In the genomic region with DNA sequence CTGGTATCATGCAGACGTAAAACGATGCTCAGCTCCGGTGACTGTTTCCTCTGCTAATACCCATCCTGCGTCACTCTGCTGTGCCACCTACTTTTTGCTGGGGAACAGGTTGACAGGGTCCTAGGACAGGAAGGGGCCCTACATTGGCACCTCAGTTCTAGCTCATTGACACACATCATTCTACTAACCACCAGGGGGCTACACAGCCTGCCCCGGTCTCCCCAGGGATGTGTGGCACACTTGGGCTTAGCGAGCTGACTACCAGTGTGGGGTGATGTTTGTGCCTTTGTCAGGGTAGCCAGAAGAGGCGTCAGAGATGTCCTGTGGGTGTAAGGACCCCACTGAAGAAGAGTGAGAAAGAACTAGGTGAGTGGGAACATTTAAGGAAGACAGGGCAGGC, we compare ENCODE assay signal across 13 mouse cellular contexts. TPM values are rescaled to one million over a fixed set of nuclear protein-coding genes. Genes with fewer than 3 reads are reported as not detected.
DNase-seq lines count a peak whose midpoint lies in the region; ATAC-seq and TF ChIP-seq lines count a peak whose summit lies in the region.
"Had no signal": no experiment of that assay in that cellular context is flagged by ENCODE, and none has a peak within 500 bp of the region (broad histone marks: within the 10 kb centered on the region; RNA-seq: fewer than 3 reads in every experiment).

No protein-coding gene starts in this region.

- no peak overlapping the region for H3K4me2 ChIP-seq in heart, embryonic 12.5 days
- H3K4me2 ChIP-seq in midbrain, embryonic 16.5 days (ENCODE audit: low read length) = no peak overlapping the region

- H3K27ac ChIP-seq in heart, adult 2 months = no peak overlapping the region
- no peak overlapping the region for H3K27ac ChIP-seq in heart, embryonic 12.5 days (ENCODE audit: poor library complexity, severe bottlenecking)
- H3K27ac ChIP-seq in midbrain, embryonic 16.5 days (ENCODE audit: low read length) = no peak overlapping the region
- H3K27ac ChIP-seq: midbrain, embryonic 10.5 days had no signal

- H3K27me3 ChIP-seq in heart, adult 2 months (ENCODE audit: control insufficient read depth, insufficient read depth, low read length) = no peaks in the 10 kb centered on the region
- peaks cover 37% of the 10 kb centered on the region for H3K27me3 ChIP-seq in heart, embryonic 12.5 days (replicated peaks)
- peaks cover 73% of the 10 kb centered on the region for H3K27me3 ChIP-seq in megakaryocyte, embryonic 14.5 days (replicated peaks)
- H3K27me3 ChIP-seq in E14TG2a.4 (ENCODE audit: insufficient read depth, low read length) = peaks cover 14% of the 10 kb centered on the region; the same call in 1 of the 2 replicates
- H3K27me3 ChIP-seq in midbrain, embryonic 16.5 days (ENCODE audit: control insufficient read depth, insufficient read depth, low read depth, low read length) = no peaks in the 10 kb centered on the region

- 80% methylated on average over 7 of the region's 7 CpGs for WGBS in heart, adult 2 months
- WGBS in heart, embryonic 12.5 days = 70% methylated on average over 7 of the region's 7 CpGs
- 74% methylated on average over 7 of the region's 7 CpGs for WGBS in midbrain, embryonic 16.5 days

- H3K79me2 ChIP-seq in heart, adult 2 months (replicated peaks; ENCODE audit: control insufficient read depth, insufficient read depth, low read length) = no peaks in the 10 kb centered on the region

- no peak for TF ChIP-seq POLR2A in heart, adult 2 months (IDR thresholded peaks at IDR 0.05; ENCODE audit: insufficient read depth, low read depth, low read length)

- TF ChIP-seq CTCF in heart, adult 2 months (IDR thresholded peaks at IDR 0.05) = 0 out of 2 replicates have a peak, but pooled peaks have one; percentile 7
- TF ChIP-seq CTCF in E14TG2a.4 (conservative IDR thresholded peaks at IDR 0.05; ENCODE audit: low read length) = peak; percentile 33

- TF ChIP-seq EP300 in heart, adult 2 months (IDR thresholded peaks at IDR 0.05; ENCODE audit: insufficient read depth, low read depth, low read length) = no peak

- H3K9me3 ChIP-seq in heart, embryonic 12.5 days (replicated peaks) = no peaks in the 10 kb centered on the region
- no peaks in the 10 kb centered on the region for H3K9me3 ChIP-seq in megakaryocyte, embryonic 14.5 days
- no peaks in the 10 kb centered on the region for H3K9me3 ChIP-seq in E14TG2a.4 (ENCODE audit: low read length)
- H3K9me3 ChIP-seq in midbrain, embryonic 16.5 days (replicated peaks; ENCODE audit: control insufficient read depth, low read length, poor library complexity, severe bottlenecking) = no peaks in the 10 kb centered on the region
- H3K9me3 ChIP-seq: midbrain, embryonic 10.5 days had no signal

- H3K4me3 ChIP-seq in heart, adult 2 months = no peak overlapping the region
- H3K4me3 ChIP-seq in heart, embryonic 12.5 days = no peak overlapping the region
- H3K4me3 ChIP-seq in megakaryocyte, embryonic 14.5 days (replicated peaks) = peak overlapping the region; percentile 5
- H3K4me3 ChIP-seq in E14TG2a.4 (replicated peaks; ENCODE audit: low read length) = peak overlapping the region; percentile 82; the same call in 1 of the 2 replicates
- H3K4me3 ChIP-seq in midbrain, embryonic 16.5 days (ENCODE audit: low read depth, low read length) = no peak overlapping the region
- H3K4me3 ChIP-seq: midbrain, embryonic 10.5 days had no signal

- DNase-seq in heart, adult 2 months = no peak
- DNase-seq: embryo, embryonic 11 days; gastrocnemius, postnatal 14 days; heart, postnatal 36 days; kidney, adult 2 months had no signal

- no peaks in the 10 kb centered on the region for H3K36me3 ChIP-seq in heart, adult 2 months (ENCODE audit: control insufficient read depth, insufficient read depth, low read length)
- no peaks in the 10 kb centered on the region for H3K36me3 ChIP-seq in heart, embryonic 12.5 days
- no peaks in the 10 kb centered on the region for H3K36me3 ChIP-seq in megakaryocyte, embryonic 14.5 days (replicated peaks; ENCODE audit: low read length)
- no peaks in the 10 kb centered on the region for H3K36me3 ChIP-seq in E14TG2a.4 (ENCODE audit: insufficient read depth, low read length)
- no peaks in the 10 kb centered on the region for H3K36me3 ChIP-seq in midbrain, embryonic 16.5 days (ENCODE audit: control insufficient read depth, insufficient read depth, low read length)
- H3K36me3 ChIP-seq: midbrain, embryonic 10.5 days had no signal

- no peak overlapping the region for H3K9ac ChIP-seq in heart, adult 2 months (ENCODE audit: low read depth, low read length)
- H3K9ac ChIP-seq in heart, embryonic 12.5 days = no peak overlapping the region
- H3K9ac ChIP-seq in midbrain, embryonic 16.5 days (ENCODE audit: low read depth, low read length) = no peak overlapping the region

- no peaks in the 10 kb centered on the region for H3K4me1 ChIP-seq in heart, adult 2 months (ENCODE audit: control insufficient read depth, insufficient read depth, low read length)
- peaks cover 22% of the 10 kb centered on the region for H3K4me1 ChIP-seq in heart, embryonic 12.5 days (replicated peaks)
- H3K4me1 ChIP-seq in megakaryocyte, embryonic 14.5 days = peaks cover 33% of the 10 kb centered on the region
- peaks cover 41% of the 10 kb centered on the region for H3K4me1 ChIP-seq in E14TG2a.4 (replicated peaks; ENCODE audit: low read depth, low read length)
- peaks cover 16% of the 10 kb centered on the region for H3K4me1 ChIP-seq in midbrain, embryonic 16.5 days (ENCODE audit: control insufficient read depth, insufficient read depth, low read length)

- intact Hi-C loops in heart, adult 2 months (cut with DNase I) = no loop called here

- no peak for ATAC-seq in heart, embryonic 12.5 days (ENCODE audit: insufficient number of reproducible peaks, low FRiP score)
- no peak for ATAC-seq in megakaryocyte, adult 5-6 weeks (ENCODE audit: poor library complexity, severe bottlenecking)
- peak; percentile 40 for ATAC-seq in inflammation-experienced regulatory T-cells, adult 6 months
- no peak for ATAC-seq in megakaryocyte-erythroid progenitor cell, adult 5-6 weeks (replicated peaks; ENCODE audit: low FRiP score, low TSS enrichment, poor library complexity, severe bottlenecking)
- no peak for ATAC-seq in midbrain, embryonic 16.5 days

RNA-seq across cellular contexts. Expression of a gene that starts 56.5 kb away (rescaled TPM):
- under 1 TPM; 0.18 to 0.37 TPM for total RNA-seq in heart, adult 2 months (2021)
- 0.26 and 0.37 TPM in 2 replicates for polyA plus RNA-seq in heart, adult 2 months (2012; rRNA removed)
- polyA plus RNA-seq in heart, embryonic 12.5 days (2016; fragmentation: Nextera tagmentation; extraction: Ambion mirVana) = 0.51 and 1.1 TPM in 2 replicates
- polyA plus RNA-seq in megakaryocyte, embryonic 14.5 days (2012; ENCODE audit: insufficient read depth, low replicate concordance) = 0.30 TPM in 1 of 2 replicates, not detected in the other
- 0.09 TPM in 1 of 2 replicates, not detected in the other for total RNA-seq in megakaryocyte, adult 5-6 weeks (2015)
- total RNA-seq in megakaryocyte, adult 5-6 weeks (2017) = 0.29 TPM in 1 of 2 replicates, not detected in the other
- polyA plus RNA-seq in inflammation-experienced regulatory T-cells, adult 6 months (2017; shearing (Covaris generic)) = 1 to 10 TPM; 4.0 to 4.8 (median 4.6) TPM
- 0.15 TPM in 1 of 2 replicates, not detected in the other for total RNA-seq in megakaryocyte-erythroid progenitor cell, adult 5-6 weeks (2014; fragmentation: Nextera tagmentation)
- not detected in 2 replicates for total RNA-seq in megakaryocyte-erythroid progenitor cell, adult 5-6 weeks (2017)
- polyA plus RNA-seq in midbrain, embryonic 16.5 days (2015; fragmentation: Nextera tagmentation; extraction: Ambion mirVana) = 7.8 and 8.8 TPM in 2 replicates

Comparison
In these comparisons a context has a peak if more than half of its experiments do, and no peak if none do; other contexts are left out.
1. H3K4me3 ChIP-seq: peak in megakaryocyte, embryonic 14.5 days (single experiment) and E14TG2a.4 (single experiment); none in heart, adult 2 months (single experiment), heart, embryonic 12.5 days (single experiment) and midbrain, embryonic 16.5 days (single experiment).